Mouse (Mus musculus) MEL (cell line): ENCODE data around the gene Smoc1.

ENCODE experiments used
- CHD1 ChIP-seq: IDR thresholded peaks from 2 replicates; pipeline ENCODE4 v1.6.1; 2012; ENCODE audit warnings: low read depth, mild to moderate bottlenecking, inconsistent platforms, low read length, improper control_type of control experiment
- CTCF ChIP-seq, 3 experiments: IDR thresholded peaks in 2 of 3; conservative IDR thresholded peaks in 1 of 3; 2 replicates each; pipeline ENCODE4 v1.5.1; 2011 to 2012; ENCODE audit warnings: low read length in 3 of 3, low read depth in 2 of 3, mild to moderate bottlenecking in 2 of 3, improper control_type of control experiment in 1 of 3, inconsistent platforms in 1 of 3, mixed read lengths in 1 of 3, moderate library complexity in 1 of 3; ENCODE audit not compliant: control insufficient read depth in 1 of 3, insufficient read depth in 1 of 3, poor library complexity in 1 of 3, severe bottlenecking in 1 of 3
- EP300 ChIP-seq, 2 experiments: IDR thresholded peaks; 2 replicates each; pipeline ENCODE4 v1.6.1; 2011; ENCODE audit warnings: improper control_type of control experiment in 2 of 2, low read length in 2 of 2, low read depth in 1 of 2, mild to moderate bottlenecking in 1 of 2
- ETS1 ChIP-seq: IDR thresholded peaks from 2 replicates; pipeline ENCODE4 v1.6.1; 2012; ENCODE audit warnings: low read depth, mild to moderate bottlenecking, inconsistent platforms, low read length, improper control_type of control experiment, moderate library complexity
- HCFC1 ChIP-seq: IDR thresholded peaks from 2 replicates; pipeline ENCODE4 v1.6.1; 2012; ENCODE audit warnings: low read depth, mild to moderate bottlenecking, inconsistent platforms, low read length, improper control_type of control experiment, moderate library complexity
- MAX ChIP-seq: IDR thresholded peaks from 2 replicates; pipeline ENCODE4 v1.6.1; 2011; ENCODE audit warnings: low read length, improper control_type of control experiment
- MEF2A ChIP-seq: IDR thresholded peaks from 2 replicates; pipeline ENCODE4 v1.6.1; 2014; ENCODE audit warnings: low read depth, mild to moderate bottlenecking, inconsistent platforms, low read length, improper control_type of control experiment; ENCODE audit not compliant: poor library complexity, insufficient replicate concordance, severe bottlenecking; ENCODE audit errors: extremely low read depth
- MYB ChIP-seq: IDR thresholded peaks from 2 replicates; pipeline ENCODE4 v1.6.1; 2011; ENCODE audit warnings: mild to moderate bottlenecking, low read depth, low read length, improper control_type of control experiment
- POLR2A ChIP-seq, 2 experiments: IDR thresholded peaks; 2 replicates each; pipeline ENCODE4 v1.6.1; 2011 to 2012; ENCODE audit warnings: low read length in 2 of 2, mild to moderate bottlenecking in 2 of 2, control low read depth in 1 of 2, improper control_type of control experiment in 1 of 2, low read depth in 1 of 2, moderate library complexity in 1 of 2; ENCODE audit not compliant: control insufficient read depth in 1 of 2, insufficient read depth in 1 of 2, poor library complexity in 1 of 2
- POLR2AphosphoS2 ChIP-seq: IDR thresholded peaks from 2 replicates; pipeline ENCODE4 v1.6.1; 2011; ENCODE audit warnings: low read length, improper control_type of control experiment
- RCOR1 ChIP-seq: IDR thresholded peaks from 2 replicates; pipeline ENCODE4 v1.6.1; 2012; ENCODE audit warnings: low read depth, mild to moderate bottlenecking, inconsistent platforms, low read length, improper control_type of control experiment
- SMC3 ChIP-seq: IDR thresholded peaks from 2 replicates; pipeline ENCODE4 v1.6.1; 2011; ENCODE audit warnings: low read depth, low read length, improper control_type of control experiment
- UBTF ChIP-seq: IDR thresholded peaks from 2 replicates; pipeline ENCODE4 v1.6.1; 2012; ENCODE audit warnings: low read depth, mild to moderate bottlenecking, inconsistent platforms, low read length, improper control_type of control experiment, moderate library complexity, borderline replicate concordance; ENCODE audit not compliant: insufficient read depth
- ZNF384 ChIP-seq: IDR thresholded peaks from 2 replicates; pipeline ENCODE4 v1.6.1; 2012; ENCODE audit warnings: low read depth, mild to moderate bottlenecking, inconsistent platforms, low read length, improper control_type of control experiment

DNA sequence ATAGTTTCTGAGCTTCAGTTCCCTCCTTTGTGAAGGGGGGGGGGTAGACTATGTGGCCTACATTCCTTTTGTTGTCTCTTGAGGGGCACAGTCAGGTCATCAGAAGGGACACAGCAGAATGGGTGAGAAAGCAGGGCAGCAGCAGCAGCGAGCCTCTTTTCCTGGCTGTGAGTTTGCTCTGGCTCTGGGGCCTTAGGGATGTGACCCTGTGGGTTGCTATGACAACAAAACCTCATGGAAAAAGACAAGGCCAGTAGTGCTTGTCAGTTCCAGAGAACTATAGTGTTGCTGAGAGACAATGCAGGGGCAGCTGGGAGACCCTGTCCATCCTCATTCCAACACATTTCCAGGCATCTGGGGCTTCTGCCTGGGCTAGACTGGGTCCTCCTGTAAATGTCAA is 176.6 kb downstream of the Smoc1 start:
- TF ChIP-seq POLR2A (IDR thresholded peaks at IDR 0.05; ENCODE audit: control insufficient read depth in 1 of 2, insufficient read depth in 1 of 2, low read depth in 1 of 2, low read length in 2 of 2, poor library complexity in 1 of 2) (no peak), MAX (no peak), HCFC1 (no peak), EP300 (IDR thresholded peaks at IDR 0.05; ENCODE audit: low read depth in 1 of 2, low read length in 2 of 2) (no peak), ZNF384 (no peak), MYB (no peak), SMC3 (no peak), UBTF (no peak), POLR2AphosphoS2 (no peak), CHD1 (no peak), MEF2A (no peak), CTCF (IDR thresholded peaks at IDR 0.05 in 2 of 3, conservative IDR thresholded peaks at IDR 0.05 in 1 of 3; ENCODE audit: control insufficient read depth in 1 of 3, insufficient read depth in 1 of 3, low read depth in 2 of 3, low read length in 3 of 3, poor library complexity in 1 of 3, severe bottlenecking in 1 of 3) (no peak), RCOR1 (no peak), ETS1 (no peak)
